Mouse (Mus musculus) ES-E14 (cell line): Measurements from ENCODE around the gene C1qbp.

Experiments
- CHD2 ChIP-seq: IDR thresholded peaks from 2 replicates; pipeline ENCODE4 v1.6.1; 2014; ENCODE audit warnings: mild to moderate bottlenecking, low read depth, low read length, inconsistent platforms
- HCFC1 ChIP-seq: IDR thresholded peaks from 2 replicates; pipeline ENCODE4 v1.6.1; 2012; ENCODE audit warnings: low read length, inconsistent platforms, borderline replicate concordance; ENCODE audit not compliant: insufficient read depth
- MAFK ChIP-seq: IDR thresholded peaks from 2 replicates; pipeline ENCODE4 v1.6.1; 2014; ENCODE audit warnings: mild to moderate bottlenecking, low read depth, low read length, inconsistent platforms; ENCODE audit not compliant: insufficient read depth
- ZC3H11A ChIP-seq: IDR thresholded peaks from 2 replicates; pipeline ENCODE4 v1.6.1; 2012; ENCODE audit warnings: low read depth, mild to moderate bottlenecking, inconsistent platforms, low read length, borderline replicate concordance
- ZNF384 ChIP-seq: IDR thresholded peaks from 2 replicates; pipeline ENCODE4 v1.6.1; 2012; ENCODE audit warnings: low read depth, low read length, inconsistent platforms

- TF ChIP-seq CHD2 (0 out of 2 replicates have a peak, but pooled peaks have one; percentile 27), ZNF384 (no peak), MAFK (no peak), HCFC1 (no peak), ZC3H11A (no peak)
Observed at GRCm38 (mm10) chr11:71018416-71019200, 35.8 kb upstream of the C1qbp start.
